Mouse (Mus musculus): ENCODE measurements at regions not wholly inside any gene's neighbourhood (a gene's known extent, or its start where the extent isn't known, plus 50 kb on each side); places are given as distances from the start of the nearest gene placed in this dataset.
A peak's percentile ranks its signal among the peaks of the same experiment; 100 is the strongest.

- no peaks in the 10 kb centered on the region for H3K36me3 ChIP-seq
- ATAC-seq (ENCODE audit: insufficient number of reproducible peaks, low FRiP score, low TSS enrichment, low read depth) = no peak
- no peaks in the 10 kb centered on the region; the same call in 1 of the 2 replicates for H3K4me1 ChIP-seq
- no peaks in the 10 kb centered on the region for H3K9me3 ChIP-seq (replicated peaks)
- H3K9ac ChIP-seq = no peak overlapping the region
- H3K4me2 ChIP-seq (replicated peaks) = no peak overlapping the region
- H3K4me3 ChIP-seq (replicated peaks) = no peak overlapping the region
- WGBS = 50% methylated on average over 2 of the region's 2 CpGs
- H3K27ac ChIP-seq (replicated peaks) = no peak overlapping the region; the same call in 1 of the 2 replicates
- no peaks in the 10 kb centered on the region for H3K27me3 ChIP-seq
Measured at GRCm38 (mm10) chr7:83431094-83431493, 153.6 kb upstream of the Tmc3 start.

- no peaks in the 10 kb centered on the region; the same call in 1 of the 2 replicates for H3K4me1 ChIP-seq
- ATAC-seq (ENCODE audit: insufficient number of reproducible peaks, low FRiP score, low TSS enrichment, low read depth) = no peak
- no peaks in the 10 kb centered on the region for H3K9me3 ChIP-seq (replicated peaks)
- H3K27ac ChIP-seq (replicated peaks) = no peak overlapping the region
- H3K27me3 ChIP-seq = no peaks in the 10 kb centered on the region
- no peak overlapping the region for H3K4me3 ChIP-seq (replicated peaks)
- no peak overlapping the region for H3K4me2 ChIP-seq (replicated peaks)
- no peaks in the 10 kb centered on the region for H3K36me3 ChIP-seq
- no peak overlapping the region for H3K9ac ChIP-seq
- WGBS = 87% methylated on average over 1 of the region's 1 CpGs
Measured at GRCm38 (mm10) chr7:83432843-83433242, 151.9 kb upstream of the Tmc3 start.

GRCm38 (mm10) chr7:83433959-83434715, 150.6 kb upstream of the Tmc3 start:
- no peak overlapping the region; the same call in 1 of the 2 replicates for H3K27ac ChIP-seq (replicated peaks)
- no peaks in the 10 kb centered on the region; the same call in 1 of the 2 replicates for H3K4me1 ChIP-seq
- H3K4me3 ChIP-seq (replicated peaks) = no peak overlapping the region
- WGBS = 25% methylated on average over 5 of the region's 5 CpGs
- H3K9ac ChIP-seq = no peak overlapping the region
- no peaks in the 10 kb centered on the region for H3K36me3 ChIP-seq
- H3K9me3 ChIP-seq (replicated peaks) = no peaks in the 10 kb centered on the region
- no peak for ATAC-seq (ENCODE audit: insufficient number of reproducible peaks, low FRiP score, low TSS enrichment, low read depth)
- H3K27me3 ChIP-seq = no peaks in the 10 kb centered on the region
- H3K4me2 ChIP-seq (replicated peaks) = no peak overlapping the region

- no peak overlapping the region for H3K9ac ChIP-seq
- 67% methylated on average over 7 of the region's 7 CpGs for WGBS
- H3K4me3 ChIP-seq (replicated peaks) = no peak overlapping the region
- H3K9me3 ChIP-seq (replicated peaks) = no peaks in the 10 kb centered on the region
- no peak overlapping the region for H3K27ac ChIP-seq (replicated peaks)
- no peaks in the 10 kb centered on the region for H3K36me3 ChIP-seq
- H3K4me1 ChIP-seq = peaks cover 5% of the 10 kb centered on the region
- ATAC-seq (ENCODE audit: insufficient number of reproducible peaks, low FRiP score, low TSS enrichment, low read depth) = no peak
- H3K27me3 ChIP-seq = no peaks in the 10 kb centered on the region
- H3K4me2 ChIP-seq (replicated peaks) = no peak overlapping the region
Measured at GRCm38 (mm10) chr7:83438538-83439393, 146.0 kb upstream of the Tmc3 start.

GRCm38 (mm10) chr7:83443596-83444278, 141.0 kb upstream of the Tmc3 start:
- Histone ChIP-seq H3K4me3 (replicated peaks) (no peak overlapping the region), H3K9ac (no peak overlapping the region), H3K9me3 (replicated peaks) (no peaks in the 10 kb centered on the region), H3K4me1 (peaks cover 25% of the 10 kb centered on the region), H3K4me2 (replicated peaks) (peak overlapping the region; percentile 29; the same call in 1 of the 2 replicates), H3K27ac (replicated peaks) (peak overlapping the region; percentile 91), H3K27me3 (no peaks in the 10 kb centered on the region), H3K36me3 (no peaks in the 10 kb centered on the region)
- peak; percentile 82 for ATAC-seq (ENCODE audit: insufficient number of reproducible peaks, low FRiP score, low TSS enrichment, low read depth)
- WGBS = 15% methylated on average over 16 of the region's 16 CpGs

GRCm38 (mm10) chr7:83444279-83444615, 140.5 kb upstream of the Tmc3 start:
- no peak for ATAC-seq (ENCODE audit: insufficient number of reproducible peaks, low FRiP score, low TSS enrichment, low read depth)
- H3K4me1 ChIP-seq = peaks cover 25% of the 10 kb centered on the region
- H3K4me3 ChIP-seq (replicated peaks) = no peak overlapping the region
- H3K4me2 ChIP-seq (replicated peaks) = peak overlapping the region; percentile 29; the same call in 1 of the 2 replicates
- H3K9ac ChIP-seq = no peak overlapping the region
- peak overlapping the region; percentile 91 for H3K27ac ChIP-seq (replicated peaks)
- no peaks in the 10 kb centered on the region for H3K9me3 ChIP-seq (replicated peaks)
- H3K36me3 ChIP-seq = no peaks in the 10 kb centered on the region
- no peaks in the 10 kb centered on the region for H3K27me3 ChIP-seq
- 15% methylated on average over 1 of the region's 1 CpGs for WGBS

- H3K27ac ChIP-seq (replicated peaks) = peak overlapping the region; percentile 91
- no peaks in the 10 kb centered on the region for H3K9me3 ChIP-seq (replicated peaks)
- no peak overlapping the region for H3K4me2 ChIP-seq (replicated peaks)
- no peak overlapping the region for H3K4me3 ChIP-seq (replicated peaks)
- H3K4me1 ChIP-seq = peaks cover 27% of the 10 kb centered on the region
- no peaks in the 10 kb centered on the region for H3K27me3 ChIP-seq
- WGBS = 15% methylated on average over 5 of the region's 5 CpGs
- H3K36me3 ChIP-seq = no peaks in the 10 kb centered on the region
- peak; percentile 72; the same call in 1 of the 2 replicates for ATAC-seq (ENCODE audit: insufficient number of reproducible peaks, low FRiP score, low TSS enrichment, low read depth)
- no peak overlapping the region for H3K9ac ChIP-seq
Measured at GRCm38 (mm10) chr7:83445181-83445926, 139.4 kb upstream of the Tmc3 start.

- Histone ChIP-seq H3K9ac (no peak overlapping the region), H3K4me1 (peaks cover 10% of the 10 kb centered on the region; the same call in 1 of the 2 replicates), H3K27me3 (no peaks in the 10 kb centered on the region), H3K36me3 (no peaks in the 10 kb centered on the region), H3K4me2 (replicated peaks) (no peak overlapping the region), H3K27ac (replicated peaks) (no peak overlapping the region), H3K9me3 (replicated peaks) (no peaks in the 10 kb centered on the region), H3K4me3 (replicated peaks) (no peak overlapping the region)
- no peak for ATAC-seq (ENCODE audit: insufficient number of reproducible peaks, low FRiP score, low TSS enrichment, low read depth)
- 59% methylated on average over 3 of the region's 3 CpGs for WGBS
Measured at GRCm38 (mm10) chr7:83450346-83450745, 134.4 kb upstream of the Tmc3 start.

GRCm38 (mm10) chr7:83452309-83452708, 132.4 kb upstream of the Tmc3 start:
- no peak overlapping the region for H3K4me2 ChIP-seq (replicated peaks)
- WGBS = 68% methylated on average over 7 of the region's 7 CpGs
- no peak overlapping the region for H3K4me3 ChIP-seq (replicated peaks)
- H3K4me1 ChIP-seq = peaks cover 4% of the 10 kb centered on the region; the same call in 1 of the 2 replicates
- H3K9me3 ChIP-seq (replicated peaks) = no peaks in the 10 kb centered on the region
- H3K9ac ChIP-seq = no peak overlapping the region
- no peak for ATAC-seq (ENCODE audit: insufficient number of reproducible peaks, low FRiP score, low TSS enrichment, low read depth)
- H3K27ac ChIP-seq (replicated peaks) = no peak overlapping the region
- no peaks in the 10 kb centered on the region for H3K36me3 ChIP-seq
- no peaks in the 10 kb centered on the region for H3K27me3 ChIP-seq

- Histone ChIP-seq H3K4me2 (replicated peaks) (no peak overlapping the region), H3K36me3 (no peaks in the 10 kb centered on the region), H3K27me3 (no peaks in the 10 kb centered on the region), H3K27ac (replicated peaks) (peak overlapping the region; percentile 58; the same call in 1 of the 2 replicates), H3K9me3 (replicated peaks) (no peaks in the 10 kb centered on the region), H3K4me3 (replicated peaks) (no peak overlapping the region), H3K4me1 (0 out of 2 replicates have a peak, but pooled peaks cover 5% of the 10 kb centered on the region), H3K9ac (no peak overlapping the region)
- peak; percentile 65; the same call in 1 of the 2 replicates for ATAC-seq (ENCODE audit: insufficient number of reproducible peaks, low FRiP score, low TSS enrichment, low read depth)
- WGBS = 21% methylated on average over 3 of the region's 3 CpGs
Measured at GRCm38 (mm10) chr7:83459520-83459919, 125.2 kb upstream of the Tmc3 start.

Measured in embryonic facial prominence, embryonic 15.5 days (tissue).